In the genomic region with DNA sequence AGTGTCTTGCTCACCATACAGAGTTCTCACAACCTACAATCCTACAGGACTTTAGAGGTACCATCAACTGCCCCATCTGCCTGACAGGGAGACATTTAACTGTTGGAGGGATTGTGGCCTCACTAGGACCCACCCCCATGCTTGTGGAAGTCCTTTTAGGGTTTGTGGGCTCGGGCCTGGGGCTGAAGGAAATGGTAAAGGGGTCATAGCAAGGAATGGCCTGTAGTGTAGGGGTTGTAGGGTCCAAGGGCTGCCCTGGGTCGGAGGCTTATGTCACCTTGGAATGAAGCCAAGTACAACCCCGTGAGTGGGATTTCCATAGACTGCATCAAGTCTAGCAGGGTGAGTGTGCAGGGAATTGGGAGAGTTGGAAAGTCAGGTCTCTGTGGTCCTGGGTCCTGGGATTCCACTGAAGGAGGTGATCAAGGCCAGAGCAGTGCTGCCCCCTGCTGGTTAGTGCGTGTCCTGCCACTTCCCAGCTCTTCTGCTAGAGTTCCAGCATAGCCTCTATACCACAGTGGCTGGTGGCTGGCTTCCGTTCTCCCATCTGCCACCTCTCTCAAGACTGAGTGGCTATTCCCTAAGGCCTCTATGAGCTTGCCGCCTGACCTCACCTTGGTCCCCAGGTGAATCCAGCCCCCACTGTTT, we compare ENCODE assay signal across 10 mouse cellular contexts. TPM values are rescaled to one million over a fixed set of nuclear protein-coding genes. Genes with fewer than 3 reads are reported as not detected.
DNase-seq lines count a peak whose midpoint lies in the region; ATAC-seq and TF ChIP-seq lines count a peak whose summit lies in the region.
"Had no signal": no experiment of that assay in that cellular context is flagged by ENCODE, and none has a peak within 500 bp of the region (broad histone marks: within the 10 kb centered on the region; RNA-seq: fewer than 3 reads in every experiment).

No protein-coding gene starts in this region.

- no peaks in the 10 kb centered on the region for H3K27me3 ChIP-seq in heart, embryonic 12.5 days (replicated peaks)
- no peaks in the 10 kb centered on the region for H3K27me3 ChIP-seq in midbrain, postnatal 0 days (ENCODE audit: insufficient read depth, low read length)
- H3K27me3 ChIP-seq: embryonic facial prominence, embryonic 12.5 days; lung, embryonic 15.5 days had no signal

- no peak overlapping the region for H3K9ac ChIP-seq in heart, embryonic 12.5 days
- H3K9ac ChIP-seq in midbrain, postnatal 0 days (replicated peaks; ENCODE audit: low read length, poor library complexity, severe bottlenecking) = no peak overlapping the region
- H3K9ac ChIP-seq: embryonic facial prominence, embryonic 12.5 days; lung, embryonic 15.5 days had no signal

- ATAC-seq in heart, embryonic 12.5 days (ENCODE audit: insufficient number of reproducible peaks, low FRiP score) = no peak
- no peak for ATAC-seq in midbrain, postnatal 0 days (ENCODE audit: low FRiP score)

- peaks cover 44% of the 10 kb centered on the region for H3K36me3 ChIP-seq in heart, embryonic 12.5 days
- H3K36me3 ChIP-seq in midbrain, postnatal 0 days (ENCODE audit: insufficient read depth, low read length) = peaks cover 39% of the 10 kb centered on the region

- WGBS in heart, embryonic 12.5 days = 44% methylated on average over 6 of the region's 6 CpGs
- WGBS in bone marrow, adult 2 months = 48% methylated on average over 6 of the region's 6 CpGs
- 53% methylated on average over 6 of the region's 6 CpGs for WGBS in midbrain, postnatal 0 days

- no peaks in the 10 kb centered on the region for H3K9me3 ChIP-seq in heart, embryonic 12.5 days (replicated peaks)
- H3K9me3 ChIP-seq in midbrain, postnatal 0 days (ENCODE audit: low read length) = no peaks in the 10 kb centered on the region
- H3K9me3 ChIP-seq: embryonic facial prominence, embryonic 12.5 days; lung, embryonic 15.5 days had no signal

- H3K27ac ChIP-seq in heart, embryonic 12.5 days (ENCODE audit: poor library complexity, severe bottlenecking) = no peak overlapping the region
- H3K27ac ChIP-seq in bone marrow, adult 2 months (ENCODE audit: control insufficient read depth, insufficient read depth, low read depth, low read length, poor library complexity) = no peak overlapping the region
- no peak overlapping the region for H3K27ac ChIP-seq in midbrain, postnatal 0 days (ENCODE audit: low read depth, low read length)
- H3K27ac ChIP-seq: embryonic facial prominence, embryonic 12.5 days; lung, embryonic 15.5 days had no signal

- no peak overlapping the region for H3K4me2 ChIP-seq in heart, embryonic 12.5 days
- H3K4me2 ChIP-seq in midbrain, postnatal 0 days (ENCODE audit: low read depth, low read length, poor library complexity, severe bottlenecking) = no peak overlapping the region
- H3K4me2 ChIP-seq: embryonic facial prominence, embryonic 12.5 days; lung, embryonic 15.5 days had no signal

- H3K4me1 ChIP-seq in heart, embryonic 12.5 days (replicated peaks) = peaks cover 27% of the 10 kb centered on the region
- H3K4me1 ChIP-seq in bone marrow, adult 2 months (ENCODE audit: control insufficient read depth, insufficient read depth, low read length) = peaks cover 2% of the 10 kb centered on the region; the same call in 1 of the 2 replicates
- no peaks in the 10 kb centered on the region for H3K4me1 ChIP-seq in midbrain, postnatal 0 days (ENCODE audit: insufficient read depth, low read length)
- H3K4me1 ChIP-seq: lung, embryonic 15.5 days had no signal

- H3K4me3 ChIP-seq in heart, embryonic 12.5 days = no peak overlapping the region
- H3K4me3 ChIP-seq in bone marrow, adult 2 months (replicated peaks; ENCODE audit: control insufficient read depth, low read depth, low read length) = no peak overlapping the region
- no peak overlapping the region for H3K4me3 ChIP-seq in midbrain, postnatal 0 days (ENCODE audit: low read depth, low read length)
- H3K4me3 ChIP-seq: embryonic facial prominence, embryonic 12.5 days; lung, embryonic 15.5 days had no signal

- no peak for TF ChIP-seq POLR2A in bone marrow, adult 2 months (IDR thresholded peaks at IDR 0.05; ENCODE audit: borderline replicate concordance, control insufficient read depth, low read depth, low read length)

- peak; percentile 94 for DNase-seq in heart, adult 11 months
- peak; percentile 29 for DNase-seq in CD4-positive helper T cell, adult 2 months (ENCODE audit: low read depth, low spot score)
- peak; percentile 56 to 72 for DNase-seq in gastrocnemius, postnatal 4 days (ENCODE audit: low spot score in 2 of 2)
- peak; percentile 25 for DNase-seq in layer of hippocampus, adult 9-11 months
- peak; percentile 65 for DNase-seq in midbrain, postnatal 0 days (ENCODE audit: low spot score)
- peak; percentile 63 for DNase-seq in thymus, postnatal 14 days

- peak; percentile 86 for TF ChIP-seq CTCF in bone marrow, adult 2 months (IDR thresholded peaks at IDR 0.05; ENCODE audit: control insufficient read depth, insufficient read depth, low read length)
- peak; percentile 77 for TF ChIP-seq CTCF in midbrain, postnatal 0 days (IDR thresholded peaks at IDR 0.05)

RNA-seq across cellular contexts. Expression of gene Arhgap8, which starts 19.6 kb away (rescaled TPM):
- 3.4 and 4.0 TPM in 2 replicates for polyA plus RNA-seq in heart, embryonic 12.5 days (2016; fragmentation: Nextera tagmentation; extraction: Ambion mirVana)
- polyA plus RNA-seq in bone marrow, adult 2 months (2011; ENCODE audit: insufficient read depth, insufficient read length, low replicate concordance, missing spikeins) = not detected in 2 replicates
- under 1 TPM; 0.39 to 0.47 TPM for total RNA-seq in gastrocnemius, postnatal 4 days (2021)
- total RNA-seq in midbrain, postnatal 0 days (2014; rRNA removed) = 0.44 and 0.61 TPM in 2 replicates
- 0.33 and 0.53 TPM in 2 replicates for polyA plus RNA-seq in midbrain, postnatal 0 days (2015; fragmentation: Nextera tagmentation; extraction: Ambion mirVana)

RNA-seq across cellular contexts. Expression of gene Prr5, which starts 30.9 kb away (rescaled TPM):
- polyA plus RNA-seq in heart, embryonic 12.5 days (2016; fragmentation: Nextera tagmentation; extraction: Ambion mirVana) = 23.1 and 25.5 TPM in 2 replicates
- polyA plus RNA-seq in bone marrow, adult 2 months (2011; ENCODE audit: insufficient read depth, insufficient read length, low replicate concordance, missing spikeins) = 3.4 and 8.8 TPM in 2 replicates
- total RNA-seq in gastrocnemius, postnatal 4 days (2021) = 10 to 100 TPM; 22.8 to 24.6 TPM
- total RNA-seq in midbrain, postnatal 0 days (2014; rRNA removed) = 25.8 and 33.4 TPM in 2 replicates
- polyA plus RNA-seq in midbrain, postnatal 0 days (2015; fragmentation: Nextera tagmentation; extraction: Ambion mirVana) = 37.8 and 40.7 TPM in 2 replicates

Comparison
In these comparisons a context has a peak if more than half of its experiments do, and no peak if none do; other contexts are left out.
1. DNase-seq: peak in every context shown above with its lines; median percentile 94 in heart, adult 11 months; 65 in midbrain, postnatal 0 days; 64 in gastrocnemius, postnatal 4 days; 63 in thymus, postnatal 14 days; 29 in CD4-positive helper T cell, adult 2 months; 25 in layer of hippocampus, adult 9-11 months.